Mouse (Mus musculus) stomach, postnatal 0 days (tissue): Measurements from ENCODE around the gene Ubc.

Source experiments
- CTCF ChIP-seq: IDR thresholded peaks from 2 replicates; pipeline ENCODE4 v1.5.1; 2016; ENCODE audit warnings: antibody characterized with exemption, low read depth, mild to moderate bottlenecking, moderate library complexity
- EP300 ChIP-seq: optimal IDR thresholded peaks from 2 replicates; pipeline ENCODE3; 2016; ENCODE audit warnings: antibody characterized with exemption

DNA sequence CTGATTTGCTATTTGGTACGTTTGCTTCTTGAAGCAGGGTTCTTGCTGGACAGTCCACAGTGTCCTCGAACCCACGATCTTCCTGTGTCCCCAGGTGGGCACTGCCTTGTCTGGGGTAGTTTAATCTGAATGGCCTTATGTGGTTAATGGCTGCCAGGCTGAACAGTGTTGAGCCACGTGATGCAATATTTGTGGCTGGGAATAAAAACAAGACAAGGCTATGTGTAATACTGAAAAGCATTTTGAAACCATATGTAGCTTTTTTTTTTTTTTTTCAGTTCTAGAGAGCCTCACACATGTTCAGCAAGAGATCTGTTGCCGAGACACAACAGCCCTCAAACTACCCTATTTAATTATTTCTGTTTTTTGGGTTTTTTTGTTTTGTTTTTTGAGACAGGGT, 21.8 kb downstream of the Ubc start:
- TF ChIP-seq CTCF = no peak
- no peak for TF ChIP-seq EP300
